Mouse (Mus musculus) lung, adult 2 months (tissue): ENCODE measurements around the gene Kcnf1. TPM values are rescaled to one million over a fixed set of nuclear protein-coding genes. Genes with fewer than 3 reads are reported as not detected.
A peak's percentile ranks its signal among the peaks of the same experiment; 100 is the strongest.

Experiments
- DNase-seq: peaks from one replicate; pipeline ENCODE4 v3.0.0; 2022
- H3K4me1 ChIP-seq: fragments of 200-500 bp; 2 replicates; pipeline ENCODE4 v1.6.1; 2011; ENCODE audit warnings: low read length; ENCODE audit not compliant: control insufficient read depth, insufficient read depth
- H3K4me3 ChIP-seq: fragments of 200-500 bp; replicated peaks from 2 replicates; pipeline ENCODE3; 2011; ENCODE audit warnings: low read depth, mild to moderate bottlenecking, control low read depth, low read length; ENCODE audit errors: extremely low read depth
- CTCF ChIP-seq: fragments of 200-500 bp; IDR thresholded peaks from 2 replicates; pipeline ENCODE4 v1.5.1; 2011; ENCODE audit warnings: mild to moderate bottlenecking, low read length, control low read depth; ENCODE audit not compliant: insufficient read depth
- POLR2A ChIP-seq: fragments of 200-500 bp; IDR thresholded peaks from 2 replicates; pipeline ENCODE4 v1.6.1; 2011; ENCODE audit warnings: low read depth, mild to moderate bottlenecking, control low read depth, low read length, borderline replicate concordance; ENCODE audit errors: extremely low read depth
- WGBS: fragments of 180-500 bp; shearing (Covaris S2); methylation state at CpG from one replicate; pipeline ENCODE4 v1.1.7; 2018; 5-methylcytosine and 5-hydroxymethylcytosine counted together
- polyA plus RNA-seq: library from polyadenylated mRNA; depleted of rRNA; stranded (reverse); fragments of >200 nt; gene quantifications from 2 replicates; pipeline ENCODE4 v1.2.3, GENCODE M21; 2012; rRNA removed

Kcnf1 gene
- 0.85 and 1.0 TPM in 2 replicates for polyA plus RNA-seq

- Histone ChIP-seq H3K4me3 (peak within 1 kb of the TSS; percentile 28), H3K4me1 (no peaks in the 10 kb centered on the region)
- no peak for DNase-seq
- TF ChIP-seq CTCF (no peak), POLR2A (no peak)
- 29% methylated on average over 4 of the region's 4 CpGs for WGBS
Measured at GRCm38 (mm10) chr12:17176757-17177092, at the start of gene Kcnf1. TSS of gene Kcnf1 (minus strand) at chr12:17176888.

GRCm38 (mm10) chr12:17225012-17225411 is 48.3 kb upstream of the Kcnf1 start:
- TF ChIP-seq POLR2A (no peak), CTCF (no peak)
- Histone ChIP-seq H3K4me3 (no peak overlapping the region), H3K4me1 (no peaks in the 10 kb centered on the region)
- no peak for DNase-seq
- WGBS = 70% methylated on average over 5 of the region's 5 CpGs

- H3K4me3 ChIP-seq = no peak overlapping the region
- TF ChIP-seq POLR2A (no peak), CTCF (no peak)
- no peak for DNase-seq
- H3K4me1 ChIP-seq = no peaks in the 10 kb centered on the region
- 60% methylated on average over 3 of the region's 3 CpGs for WGBS
Measured at GRCm38 (mm10) chr12:17223050-17223449, 46.4 kb upstream of the Kcnf1 start.

- peak; percentile 7 for DNase-seq
- Histone ChIP-seq H3K4me3 (no peak overlapping the region), H3K4me1 (no peaks in the 10 kb centered on the region)
- TF ChIP-seq POLR2A (no peak), CTCF (peak; percentile 63)
- WGBS = 44% methylated on average over 5 of the region's 5 CpGs
Measured at GRCm38 (mm10) chr12:17221891-17222428, 45.3 kb upstream of the Kcnf1 start.

- Histone ChIP-seq H3K4me3 (no peak overlapping the region), H3K4me1 (no peaks in the 10 kb centered on the region)
- no peak for DNase-seq
- WGBS = 53% methylated on average over 5 of the region's 5 CpGs
- TF ChIP-seq POLR2A (no peak), CTCF (no peak)
Measured at GRCm38 (mm10) chr12:17220631-17221030, 43.9 kb upstream of the Kcnf1 start.

- WGBS = 36% methylated on average over 4 of the region's 4 CpGs
- DNase-seq = no peak
- Histone ChIP-seq H3K4me3 (no peak overlapping the region), H3K4me1 (no peaks in the 10 kb centered on the region)
- no peak for TF ChIP-seq POLR2A
- no peak for TF ChIP-seq CTCF
Measured at GRCm38 (mm10) chr12:17219107-17219506, 42.4 kb upstream of the Kcnf1 start.

- no peaks in the 10 kb centered on the region for H3K4me1 ChIP-seq
- DNase-seq = no peak
- no peak for TF ChIP-seq POLR2A
- no peak for TF ChIP-seq CTCF
- WGBS = 53% methylated on average over 8 of the region's 8 CpGs
- H3K4me3 ChIP-seq = no peak overlapping the region
Measured at GRCm38 (mm10) chr12:17218390-17218789, 41.7 kb upstream of the Kcnf1 start.

- no peak for TF ChIP-seq POLR2A
- no peak for TF ChIP-seq CTCF
- Histone ChIP-seq H3K4me3 (no peak overlapping the region), H3K4me1 (no peaks in the 10 kb centered on the region)
- no peak for DNase-seq
- 80% methylated on average over 7 of the region's 7 CpGs for WGBS
Measured at GRCm38 (mm10) chr12:17215751-17216150, 39.1 kb upstream of the Kcnf1 start.

- 43% methylated on average over 13 of the region's 13 CpGs for WGBS
- DNase-seq = no peak
- TF ChIP-seq CTCF (no peak), POLR2A (no peak)
- no peaks in the 10 kb centered on the region for H3K4me1 ChIP-seq
- no peak overlapping the region for H3K4me3 ChIP-seq
Measured at GRCm38 (mm10) chr12:17202492-17203322, 26.0 kb upstream of the Kcnf1 start.

GRCm38 (mm10) chr12:17198621-17199020 is 21.9 kb upstream of the Kcnf1 start:
- H3K4me1 ChIP-seq = no peaks in the 10 kb centered on the region
- no peak overlapping the region for H3K4me3 ChIP-seq
- WGBS = 94% methylated on average over 5 of the region's 5 CpGs
- no peak for DNase-seq
- TF ChIP-seq CTCF (no peak), POLR2A (no peak)
